Mouse (Mus musculus) ES-Bruce4 (cell line): ENCODE results near the gene Top3b. TPM values are rescaled to one million over a fixed set of nuclear protein-coding genes. Genes with fewer than 3 reads are reported as not detected.

ENCODE experiments used
- H3K27ac ChIP-seq: 2 replicates; pipeline ENCODE4 v1.5.1; 2012; ENCODE audit warnings: low read length, inconsistent platforms; ENCODE audit not compliant: insufficient read depth
- H3K27me3 ChIP-seq: 2 replicates; pipeline ENCODE4 v1.6.1; 2012; ENCODE audit warnings: mild to moderate bottlenecking, low read length, inconsistent platforms; ENCODE audit not compliant: control insufficient read depth, poor library complexity, insufficient read depth, severe bottlenecking
- H3K36me3 ChIP-seq: 2 replicates; pipeline ENCODE4 v1.6.1; 2012; ENCODE audit warnings: inconsistent platforms, mild to moderate bottlenecking, low read length, moderate library complexity; ENCODE audit not compliant: control insufficient read depth, poor library complexity, insufficient read depth, severe bottlenecking
- H3K4me1 ChIP-seq: one replicate; pipeline ENCODE4 v1.8.1; 2011; ENCODE audit warnings: low read length; ENCODE audit not compliant: control insufficient read depth, insufficient read depth
- H3K4me3 ChIP-seq: 2 replicates; pipeline ENCODE4 v1.5.1; 2011; ENCODE audit warnings: low read depth, mild to moderate bottlenecking, low read length
- H3K9ac ChIP-seq: 2 replicates; pipeline ENCODE4 v1.6.1; 2012; ENCODE audit warnings: low read depth, mild to moderate bottlenecking, inconsistent platforms; ENCODE audit not compliant: poor library complexity, severe bottlenecking
- H3K9me3 ChIP-seq: replicated peaks from 2 replicates; pipeline ENCODE4 v1.6.1; 2012; ENCODE audit warnings: mild to moderate bottlenecking, low read length, inconsistent platforms; ENCODE audit not compliant: control insufficient read depth, poor library complexity, insufficient read depth, severe bottlenecking
- CTCF ChIP-seq: IDR thresholded peaks from one replicate; pipeline ENCODE4 v1.8.1; 2011; ENCODE audit warnings: low read depth, low read length
- EP300 ChIP-seq: IDR thresholded peaks from 2 replicates; pipeline ENCODE4 v1.6.1; 2011; ENCODE audit warnings: low read depth, low read length; ENCODE audit not compliant: insufficient read depth
- POLR2A ChIP-seq: IDR thresholded peaks from one replicate; pipeline ENCODE4 v1.8.1; 2011; ENCODE audit warnings: low read length; ENCODE audit not compliant: insufficient read depth
- polyA plus RNA-seq: library from polyadenylated mRNA; stranded (reverse); fragments of >200 nt; gene quantifications from 2 replicates; pipeline ENCODE4 v1.2.4, GENCODE M21; 2011; ENCODE audit warnings: low read depth; ENCODE audit not compliant: missing spikeins, insufficient read depth, insufficient read length

Gene Top3b
- polyA plus RNA-seq, 1 experiment, result 195 TPM

DNA sequence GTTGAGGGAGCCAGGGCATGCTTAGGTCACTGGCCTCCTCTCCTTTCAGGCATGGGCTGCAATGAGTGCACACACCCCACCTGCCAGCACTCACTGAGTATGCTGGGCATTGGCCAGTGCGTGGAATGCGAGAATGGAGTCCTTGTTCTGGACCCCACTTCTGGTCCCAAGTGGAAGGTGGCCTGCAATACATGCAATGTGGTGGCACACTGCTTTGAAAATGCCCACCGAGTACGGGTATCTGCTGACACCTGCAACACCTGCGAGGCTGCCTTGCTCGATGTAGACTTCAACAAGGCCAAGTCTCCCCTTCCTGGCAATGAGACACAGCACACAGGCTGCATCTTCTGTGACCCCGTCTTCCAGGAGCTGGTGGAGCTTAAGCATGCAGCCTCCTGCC is 21.8 kb downstream of the Top3b start:
- Histone ChIP-seq H3K27me3 (no peaks in the 10 kb centered on the region), H3K4me3 (no peak overlapping the region), H3K27ac (no peak overlapping the region), H3K4me1 (no peaks in the 10 kb centered on the region), H3K36me3 (peaks cover 58% of the 10 kb centered on the region), H3K9ac (no peak overlapping the region), H3K9me3 (no peaks in the 10 kb centered on the region)
- TF ChIP-seq EP300, result no peak
- no peak for TF ChIP-seq CTCF
- no peak for TF ChIP-seq POLR2A

DNA sequence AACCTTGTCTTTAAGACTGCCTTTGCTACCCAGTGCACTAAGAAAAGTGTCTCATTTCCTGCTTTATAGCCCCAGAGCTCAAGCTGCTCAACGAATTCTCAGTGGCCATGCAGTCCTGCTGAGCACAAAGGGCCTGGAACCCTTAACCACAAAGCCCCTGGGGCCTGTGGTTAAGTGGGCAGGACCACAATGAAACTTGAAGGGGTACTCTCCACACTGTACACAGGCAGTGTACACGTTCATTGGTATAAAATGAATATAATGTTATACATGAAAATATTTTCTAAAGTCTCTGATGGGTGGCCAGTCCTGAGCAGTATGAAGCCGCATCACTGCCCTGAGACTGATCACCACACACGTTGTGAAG is 25.5 kb downstream of the Top3b start:
- H3K4me3 ChIP-seq, result no peak overlapping the region
- H3K27me3 ChIP-seq, result no peaks in the 10 kb centered on the region
- H3K36me3 ChIP-seq, result peaks cover 22% of the 10 kb centered on the region
- H3K4me1 ChIP-seq, result peaks cover 2% of the 10 kb centered on the region
- no peaks in the 10 kb centered on the region for H3K9me3 ChIP-seq
- TF ChIP-seq POLR2A (no peak), CTCF (no peak), EP300 (no peak)
- H3K9ac ChIP-seq, result no peak overlapping the region
- H3K27ac ChIP-seq, result peak overlapping the region; percentile 47

GRCm38 (mm10) chr16:16896382-16897055 is 26.0 kb downstream of the Top3b start, which contains the start of gene Ppm1f:
Gene Ppm1f, plus strand, starts transcription at chr16:16896469.
- H3K27me3 ChIP-seq, result no peaks in the 10 kb centered on the region
- peak within 1 kb of the TSS; percentile 62 for H3K9ac ChIP-seq
- peak within 1 kb of the TSS; percentile 90 for H3K4me3 ChIP-seq
- H3K27ac ChIP-seq, result peak within 1 kb of the TSS; percentile 47
- H3K36me3 ChIP-seq, result peaks cover 17% of the 10 kb centered on the region
- TF ChIP-seq CTCF, result peak; percentile 86
- no peak for TF ChIP-seq EP300
- peak; percentile 71 for TF ChIP-seq POLR2A
- no peaks in the 10 kb centered on the region for H3K9me3 ChIP-seq
- H3K4me1 ChIP-seq, result peaks cover 2% of the 10 kb centered on the region

GRCm38 (mm10) chr16:16897056-16897584 is 26.6 kb downstream of the Top3b start:
- no peak for TF ChIP-seq POLR2A
- TF ChIP-seq CTCF, result no peak
- no peak for TF ChIP-seq EP300
- H3K27ac ChIP-seq, result peak overlapping the region; percentile 11

DNA sequence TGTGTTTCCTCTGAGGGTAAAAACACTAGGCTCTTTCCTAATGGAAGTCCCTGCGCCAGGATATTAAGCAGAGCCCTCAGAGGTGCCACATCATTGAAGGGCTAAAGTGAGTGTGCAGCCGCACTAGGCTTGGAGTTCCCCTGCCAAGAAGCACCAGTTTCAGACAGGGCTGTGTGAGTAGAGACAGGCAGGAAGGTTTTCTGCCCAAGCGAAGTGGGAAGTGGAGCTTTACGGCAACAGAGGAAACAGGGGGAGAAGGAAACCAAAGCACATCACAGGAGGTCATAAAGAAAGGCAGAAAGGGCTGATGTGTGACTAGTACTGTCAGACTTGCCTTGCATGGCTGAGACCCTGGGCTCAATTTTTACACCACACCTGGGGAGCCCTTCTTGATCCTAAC is 31.8 kb downstream of the Top3b start:
- Histone ChIP-seq H3K27me3 (no peaks in the 10 kb centered on the region), H3K36me3 (peaks cover 13% of the 10 kb centered on the region), H3K27ac (no peak overlapping the region), H3K4me3 (no peak overlapping the region), H3K9me3 (no peaks in the 10 kb centered on the region), H3K4me1 (peaks cover 2% of the 10 kb centered on the region), H3K9ac (no peak overlapping the region)
- TF ChIP-seq CTCF (no peak), EP300 (no peak)

More at GRCm38 (mm10) chr16:16897056-16897584, 26.6 kb downstream of the Top3b start:
- Histone ChIP-seq H3K4me3 (peak overlapping the region; percentile 90), H3K27me3 (no peaks in the 10 kb centered on the region), H3K36me3 (peaks cover 12% of the 10 kb centered on the region; the same call in 1 of the 2 replicates), H3K9me3 (no peaks in the 10 kb centered on the region), H3K9ac (peak overlapping the region; percentile 62), H3K4me1 (peaks cover 2% of the 10 kb centered on the region)

GRCm38 (mm10) chr16:16903188-16903587 is 32.7 kb downstream of the Top3b start:
- no peak for TF ChIP-seq POLR2A
- TF ChIP-seq EP300, result no peak
- no peak for TF ChIP-seq CTCF
- peaks cover 13% of the 10 kb centered on the region for H3K36me3 ChIP-seq
- H3K4me1 ChIP-seq, result peaks cover 2% of the 10 kb centered on the region
- no peaks in the 10 kb centered on the region for H3K27me3 ChIP-seq
- no peak overlapping the region for H3K9ac ChIP-seq
- no peak overlapping the region for H3K27ac ChIP-seq
- no peaks in the 10 kb centered on the region for H3K9me3 ChIP-seq
- no peak overlapping the region for H3K4me3 ChIP-seq
